Mouse (Mus musculus): ENCODE data around the gene Pom121l12.

Gene Pom121l12

DNA sequence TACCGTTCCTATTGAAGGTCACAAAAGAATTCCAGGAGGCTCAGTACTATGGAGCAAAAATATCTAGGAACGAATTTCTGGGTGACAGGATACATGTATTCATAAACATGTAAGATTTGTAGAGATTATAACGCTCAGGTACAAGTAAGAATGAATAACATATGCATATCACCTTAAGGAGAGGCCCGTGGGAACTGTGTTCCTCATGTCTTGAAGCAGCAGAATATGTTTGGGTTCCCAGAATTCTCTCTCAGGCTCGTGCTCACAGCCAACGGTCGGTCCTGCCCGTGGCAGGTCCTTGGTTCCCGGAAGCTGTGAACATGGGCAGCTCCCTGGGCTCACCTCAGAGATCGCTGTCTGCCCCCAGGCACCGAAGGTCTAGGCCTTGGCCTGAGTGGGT is at the start of gene Pom121l12:
Gene Pom121l12, plus strand, starts transcription at position 301 of the 400 bp plus-strand sequence.
- DNase-seq: no peak

DNA sequence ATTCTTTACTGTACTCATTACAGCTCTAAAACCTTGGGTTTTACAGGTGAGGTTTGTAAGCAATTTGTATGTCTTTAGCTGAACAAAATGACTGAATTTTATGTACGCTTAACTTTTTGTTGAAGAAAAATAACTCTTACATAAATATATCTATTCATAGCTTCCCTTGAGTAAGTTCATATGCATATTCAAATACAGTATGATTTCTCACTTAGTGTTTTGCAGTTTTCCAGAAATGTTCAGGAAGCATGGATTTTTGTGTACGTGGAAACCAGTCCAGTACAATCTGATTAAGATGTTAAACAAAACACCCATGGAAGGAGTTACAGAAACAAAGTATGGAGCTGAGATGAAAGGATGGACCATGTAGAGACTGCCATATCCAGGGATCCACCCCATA is 12.8 kb downstream of the Pom121l12 start:
- DNase-seq: no peak

Measured in cerebellum, postnatal 36 days (tissue).